Mouse (Mus musculus): ENCODE measurements around the gene Tmem9. TPM values are rescaled to one million over a fixed set of nuclear protein-coding genes. Genes with fewer than 3 reads are reported as not detected.
A peak's percentile ranks its signal among the peaks of the same experiment; 100 is the strongest.

The Tmem9 gene
- polyA plus RNA-seq, 2 experiments: 111 to 162 TPM

GRCm38 (mm10) chr1:136051013-136051315 lies 43.0 kb downstream of the Tmem9 start:
- H3K36me3 ChIP-seq (ENCODE audit: control insufficient read depth, insufficient read depth, low read length): no peaks in the 10 kb centered on the region
- H3K9ac ChIP-seq (ENCODE audit: low read depth, low read length, severe bottlenecking): peak overlapping the region; percentile 1; the same call in 1 of the 2 replicates
- peak overlapping the region; percentile 50 for H3K4me2 ChIP-seq (replicated peaks; ENCODE audit: low read depth, low read length, severe bottlenecking)
- peak overlapping the region; percentile 33 for H3K4me3 ChIP-seq (replicated peaks; ENCODE audit: low read length)
- H3K4me1 ChIP-seq (ENCODE audit: control insufficient read depth, insufficient read depth, low read length): peaks cover 4% of the 10 kb centered on the region; the same call in 1 of the 2 replicates
- no peak for TF ChIP-seq POLR2A (IDR thresholded peaks at IDR 0.05; ENCODE audit: borderline replicate concordance, extremely low read depth, insufficient read depth, insufficient read length)
- DNase-seq (ENCODE audit: low spot score) (no peak), ATAC-seq (ENCODE audit: low FRiP score, low read depth) (peak; percentile 10; the same call in 1 of the 2 replicates)
- H3K9me3 ChIP-seq (ENCODE audit: control insufficient read depth, low read length): no peaks in the 10 kb centered on the region
- under 1% methylated on average over 31 of the region's 36 CpGs for WGBS
- no peak overlapping the region for H3K27ac ChIP-seq (replicated peaks; ENCODE audit: low read depth, low read length)
- peaks cover 33% of the 10 kb centered on the region for H3K27me3 ChIP-seq (ENCODE audit: control insufficient read depth, insufficient read depth, low read length)

- TF ChIP-seq POLR2A (IDR thresholded peaks at IDR 0.05; ENCODE audit: borderline replicate concordance, extremely low read depth, insufficient read depth, insufficient read length): no peak
- Histone ChIP-seq H3K4me1 (ENCODE audit: control insufficient read depth, insufficient read depth, low read length) (peaks cover 4% of the 10 kb centered on the region; the same call in 1 of the 2 replicates), H3K4me3 (replicated peaks; ENCODE audit: low read length) (peak overlapping the region; percentile 33), H3K36me3 (ENCODE audit: control insufficient read depth, insufficient read depth, low read length) (no peaks in the 10 kb centered on the region), H3K9me3 (ENCODE audit: control insufficient read depth, low read length) (no peaks in the 10 kb centered on the region), H3K4me2 (replicated peaks; ENCODE audit: low read depth, low read length, severe bottlenecking) (peak overlapping the region; percentile 50), H3K27me3 (ENCODE audit: control insufficient read depth, insufficient read depth, low read length) (peaks cover 33% of the 10 kb centered on the region), H3K27ac (replicated peaks; ENCODE audit: low read depth, low read length) (no peak overlapping the region), H3K9ac (ENCODE audit: low read depth, low read length, severe bottlenecking) (peak overlapping the region; percentile 1; the same call in 1 of the 2 replicates)
- peak; percentile 86 for ATAC-seq (ENCODE audit: low FRiP score, low read depth)
- 0% methylated on average over 6 of the region's 6 CpGs for WGBS
- peak; percentile 91 for DNase-seq (ENCODE audit: low spot score)
Observed at GRCm38 (mm10) chr1:136051465-136051864, 43.5 kb downstream of the Tmem9 start.

- ATAC-seq (ENCODE audit: low FRiP score, low read depth): peak; percentile 53
- Histone ChIP-seq H3K4me1 (ENCODE audit: control insufficient read depth, insufficient read depth, low read length) (peaks cover 4% of the 10 kb centered on the region; the same call in 1 of the 2 replicates), H3K9ac (ENCODE audit: low read depth, low read length, severe bottlenecking) (no peak within 1 kb of the TSS), H3K36me3 (ENCODE audit: control insufficient read depth, insufficient read depth, low read length) (no peaks in the 10 kb centered on the region), H3K4me3 (replicated peaks; ENCODE audit: low read length) (no peak within 1 kb of the TSS), H3K27ac (replicated peaks; ENCODE audit: low read depth, low read length) (no peak within 1 kb of the TSS), H3K4me2 (replicated peaks; ENCODE audit: low read depth, low read length, severe bottlenecking) (no peak within 1 kb of the TSS), H3K9me3 (ENCODE audit: control insufficient read depth, low read length) (no peaks in the 10 kb centered on the region), H3K27me3 (ENCODE audit: control insufficient read depth, insufficient read depth, low read length) (peaks cover 33% of the 10 kb centered on the region)
- WGBS: 35% methylated on average over 11 of the region's 11 CpGs
- no peak for TF ChIP-seq POLR2A (IDR thresholded peaks at IDR 0.05; ENCODE audit: borderline replicate concordance, extremely low read depth, insufficient read depth, insufficient read length)
- DNase-seq (ENCODE audit: low spot score): no peak
Observed at GRCm38 (mm10) chr1:136052547-136052946, 44.6 kb downstream of the Tmem9 start, which contains the start of gene Cacna1s. Gene Cacna1s (plus strand): TSS chr1:136052750.

- no peak overlapping the region for H3K4me3 ChIP-seq (replicated peaks; ENCODE audit: low read length)
- no peak overlapping the region for H3K9ac ChIP-seq (ENCODE audit: low read depth, low read length, severe bottlenecking)
- H3K4me1 ChIP-seq (ENCODE audit: control insufficient read depth, insufficient read depth, low read length): peaks cover 1% of the 10 kb centered on the region; the same call in 1 of the 2 replicates
- ATAC-seq (ENCODE audit: low FRiP score, low read depth) (no peak), DNase-seq (ENCODE audit: low spot score) (no peak)
- H3K36me3 ChIP-seq (ENCODE audit: control insufficient read depth, insufficient read depth, low read length): no peaks in the 10 kb centered on the region
- H3K9me3 ChIP-seq (ENCODE audit: control insufficient read depth, low read length): no peaks in the 10 kb centered on the region
- TF ChIP-seq POLR2A (IDR thresholded peaks at IDR 0.05; ENCODE audit: borderline replicate concordance, extremely low read depth, insufficient read depth, insufficient read length): no peak
- H3K27me3 ChIP-seq (ENCODE audit: control insufficient read depth, insufficient read depth, low read length): peaks cover 10% of the 10 kb centered on the region
- no peak overlapping the region for H3K4me2 ChIP-seq (replicated peaks; ENCODE audit: low read depth, low read length, severe bottlenecking)
- 76% methylated on average over 3 of the region's 3 CpGs for WGBS
- H3K27ac ChIP-seq (replicated peaks; ENCODE audit: low read depth, low read length): no peak overlapping the region
Observed at GRCm38 (mm10) chr1:136055771-136056170, 47.8 kb downstream of the Tmem9 start.

- no peak overlapping the region for H3K9ac ChIP-seq (ENCODE audit: low read depth, low read length, severe bottlenecking)
- DNase-seq (ENCODE audit: low spot score): no peak
- no peaks in the 10 kb centered on the region for H3K27me3 ChIP-seq (ENCODE audit: control insufficient read depth, insufficient read depth, low read length)
- H3K27ac ChIP-seq (replicated peaks; ENCODE audit: low read depth, low read length): no peak overlapping the region
- no peak overlapping the region for H3K4me3 ChIP-seq (replicated peaks; ENCODE audit: low read length)
- no peaks in the 10 kb centered on the region for H3K4me1 ChIP-seq (ENCODE audit: control insufficient read depth, insufficient read depth, low read length)
- WGBS: 43% methylated on average over 3 of the region's 3 CpGs
- no peaks in the 10 kb centered on the region for H3K9me3 ChIP-seq (ENCODE audit: control insufficient read depth, low read length)
- no peak overlapping the region for H3K4me2 ChIP-seq (replicated peaks; ENCODE audit: low read depth, low read length, severe bottlenecking)
- no peak for ATAC-seq (ENCODE audit: low FRiP score, low read depth)
- no peak for TF ChIP-seq POLR2A (IDR thresholded peaks at IDR 0.05; ENCODE audit: borderline replicate concordance, extremely low read depth, insufficient read depth, insufficient read length)
- no peaks in the 10 kb centered on the region for H3K36me3 ChIP-seq (ENCODE audit: control insufficient read depth, insufficient read depth, low read length)
Observed at GRCm38 (mm10) chr1:136058594-136058993, 50.6 kb downstream of the Tmem9 start.
